Mouse (Mus musculus): ENCODE measurements at regions not wholly inside any gene's neighbourhood (a gene's known extent, or its start where the extent isn't known, plus 50 kb on each side); places are given as distances from the start of the nearest gene placed in this dataset.

- Histone ChIP-seq H3K4me2 (ENCODE audit: low read length) (peak overlapping the region; percentile 44), H3K4me3 (ENCODE audit: control insufficient read depth in 1 of 2, insufficient read depth in 1 of 2, low read depth in 1 of 2, low read length in 2 of 2) (no peak overlapping the region), H3K4me1 (ENCODE audit: control insufficient read depth in 2 of 2, insufficient read depth in 2 of 2, low read length in 2 of 2) (peaks cover 4 to 22% of the 10 kb centered on the region in 2 experiments; a peak in 3 of 4 replicates), H3K36me3 (ENCODE audit: control insufficient read depth, insufficient read depth, low read length) (no peaks in the 10 kb centered on the region), H3K9me3 (ENCODE audit: control insufficient read depth, low read length) (no peaks in the 10 kb centered on the region), H3K27ac (replicated peaks in 1 of 2; ENCODE audit: control insufficient read depth in 1 of 2, insufficient read depth in 1 of 2, low read depth in 2 of 2, low read length in 2 of 2) (peak overlapping the region; percentile 69 to 73), H3K27me3 (ENCODE audit: control insufficient read depth, insufficient read depth, low read length) (no peaks in the 10 kb centered on the region), H3K9ac (ENCODE audit: low read length) (no peak overlapping the region)
- 57% methylated on average over 3 of the region's 3 CpGs for WGBS
- peak; percentile 58; the same call in 1 of the 2 replicates for ATAC-seq (ENCODE audit: insufficient number of reproducible peaks, insufficient read depth, low FRiP score, low read depth)
Observed at GRCm38 (mm10) chr9:52280556-52280955, 112.2 kb upstream of the Zc3h12c start.

- H3K4me2 ChIP-seq (ENCODE audit: low read length), result no peak overlapping the region
- 74% methylated on average over 3 of the region's 3 CpGs for WGBS
- H3K27ac ChIP-seq (replicated peaks in 1 of 2; ENCODE audit: control insufficient read depth in 1 of 2, insufficient read depth in 1 of 2, low read depth in 2 of 2, low read length in 2 of 2), result no peak overlapping the region
- ATAC-seq (ENCODE audit: insufficient number of reproducible peaks, insufficient read depth, low FRiP score, low read depth), result no peak
- no peak overlapping the region for H3K4me3 ChIP-seq (ENCODE audit: control insufficient read depth in 1 of 2, insufficient read depth in 1 of 2, low read depth in 1 of 2, low read length in 2 of 2)
- no peaks in the 10 kb centered on the region for H3K36me3 ChIP-seq (ENCODE audit: control insufficient read depth, insufficient read depth, low read length)
- no peaks in the 10 kb centered on the region for H3K27me3 ChIP-seq (ENCODE audit: control insufficient read depth, insufficient read depth, low read length)
- H3K9ac ChIP-seq (ENCODE audit: low read length), result no peak overlapping the region
- H3K9me3 ChIP-seq (ENCODE audit: control insufficient read depth, low read length), result no peaks in the 10 kb centered on the region
- peaks cover 4 to 22% of the 10 kb centered on the region in 2 experiments; a peak in 3 of 4 replicates for H3K4me1 ChIP-seq (ENCODE audit: control insufficient read depth in 2 of 2, insufficient read depth in 2 of 2, low read length in 2 of 2)
Observed at GRCm38 (mm10) chr9:52278701-52279023, 110.3 kb upstream of the Zc3h12c start.

GRCm38 (mm10) chr9:52277954-52278700 is 109.8 kb upstream of the Zc3h12c start:
- Histone ChIP-seq H3K36me3 (ENCODE audit: control insufficient read depth, insufficient read depth, low read length) (no peaks in the 10 kb centered on the region), H3K27ac (replicated peaks in 1 of 2; ENCODE audit: control insufficient read depth in 1 of 2, insufficient read depth in 1 of 2, low read depth in 2 of 2, low read length in 2 of 2) (no peak overlapping the region), H3K4me1 (ENCODE audit: control insufficient read depth in 2 of 2, insufficient read depth in 2 of 2, low read length in 2 of 2) (peaks cover 4 to 22% of the 10 kb centered on the region in 2 experiments; a peak in 3 of 4 replicates), H3K27me3 (ENCODE audit: control insufficient read depth, insufficient read depth, low read length) (no peaks in the 10 kb centered on the region), H3K4me2 (ENCODE audit: low read length) (no peak overlapping the region), H3K9ac (ENCODE audit: low read length) (no peak overlapping the region), H3K4me3 (ENCODE audit: control insufficient read depth in 1 of 2, insufficient read depth in 1 of 2, low read depth in 1 of 2, low read length in 2 of 2) (no peak overlapping the region), H3K9me3 (ENCODE audit: control insufficient read depth, low read length) (no peaks in the 10 kb centered on the region)
- 72% methylated on average over 14 of the region's 14 CpGs for WGBS
- no peak for ATAC-seq (ENCODE audit: insufficient number of reproducible peaks, insufficient read depth, low FRiP score, low read depth)

- no peak overlapping the region for H3K27ac ChIP-seq (replicated peaks in 1 of 2; ENCODE audit: control insufficient read depth in 1 of 2, insufficient read depth in 1 of 2, low read depth in 2 of 2, low read length in 2 of 2)
- H3K4me1 ChIP-seq (ENCODE audit: control insufficient read depth in 2 of 2, insufficient read depth in 2 of 2, low read length in 2 of 2), result peaks cover 2 to 3% of the 10 kb centered on the region in 2 experiments; a peak in 2 of 4 replicates
- WGBS, result 81% methylated on average over 3 of the region's 3 CpGs
- H3K9ac ChIP-seq (ENCODE audit: low read length), result no peak overlapping the region
- no peak for ATAC-seq (ENCODE audit: insufficient number of reproducible peaks, insufficient read depth, low FRiP score, low read depth)
- H3K27me3 ChIP-seq (ENCODE audit: control insufficient read depth, insufficient read depth, low read length), result no peaks in the 10 kb centered on the region
- H3K9me3 ChIP-seq (ENCODE audit: control insufficient read depth, low read length), result no peaks in the 10 kb centered on the region
- H3K4me2 ChIP-seq (ENCODE audit: low read length), result no peak overlapping the region
- no peaks in the 10 kb centered on the region for H3K36me3 ChIP-seq (ENCODE audit: control insufficient read depth, insufficient read depth, low read length)
- no peak overlapping the region for H3K4me3 ChIP-seq (ENCODE audit: control insufficient read depth in 1 of 2, insufficient read depth in 1 of 2, low read depth in 1 of 2, low read length in 2 of 2)
Observed at GRCm38 (mm10) chr9:52273994-52274393, 105.6 kb upstream of the Zc3h12c start.

GRCm38 (mm10) chr9:52272668-52273067 is 104.3 kb upstream of the Zc3h12c start:
- Histone ChIP-seq H3K27me3 (ENCODE audit: control insufficient read depth, insufficient read depth, low read length) (no peaks in the 10 kb centered on the region), H3K4me2 (ENCODE audit: low read length) (no peak overlapping the region), H3K4me3 (ENCODE audit: control insufficient read depth in 1 of 2, insufficient read depth in 1 of 2, low read depth in 1 of 2, low read length in 2 of 2) (no peak overlapping the region), H3K4me1 (ENCODE audit: control insufficient read depth in 2 of 2, insufficient read depth in 2 of 2, low read length in 2 of 2) (peaks cover 2 to 3% of the 10 kb centered on the region in 2 experiments; a peak in 2 of 4 replicates), H3K27ac (replicated peaks in 1 of 2; ENCODE audit: control insufficient read depth in 1 of 2, insufficient read depth in 1 of 2, low read depth in 2 of 2, low read length in 2 of 2) (peak overlapping the region; percentile 3 to 33; a peak in 3 of 4 replicates), H3K36me3 (ENCODE audit: control insufficient read depth, insufficient read depth, low read length) (no peaks in the 10 kb centered on the region), H3K9ac (ENCODE audit: low read length) (no peak overlapping the region), H3K9me3 (ENCODE audit: control insufficient read depth, low read length) (no peaks in the 10 kb centered on the region)
- 15% methylated on average over 2 of the region's 2 CpGs for WGBS
- no peak for ATAC-seq (ENCODE audit: insufficient number of reproducible peaks, insufficient read depth, low FRiP score, low read depth)

- Histone ChIP-seq H3K4me1 (ENCODE audit: control insufficient read depth in 2 of 2, insufficient read depth in 2 of 2, low read length in 2 of 2) (peaks cover 2 to 3% of the 10 kb centered on the region in 2 experiments; a peak in 2 of 4 replicates), H3K27ac (replicated peaks in 1 of 2; ENCODE audit: control insufficient read depth in 1 of 2, insufficient read depth in 1 of 2, low read depth in 2 of 2, low read length in 2 of 2) (no peak overlapping the region), H3K36me3 (ENCODE audit: control insufficient read depth, insufficient read depth, low read length) (no peaks in the 10 kb centered on the region), H3K9ac (ENCODE audit: low read length) (no peak overlapping the region), H3K27me3 (ENCODE audit: control insufficient read depth, insufficient read depth, low read length) (no peaks in the 10 kb centered on the region), H3K4me3 (ENCODE audit: control insufficient read depth in 1 of 2, insufficient read depth in 1 of 2, low read depth in 1 of 2, low read length in 2 of 2) (no peak overlapping the region), H3K9me3 (ENCODE audit: control insufficient read depth, low read length) (no peaks in the 10 kb centered on the region), H3K4me2 (ENCODE audit: low read length) (no peak overlapping the region)
- ATAC-seq (ENCODE audit: insufficient number of reproducible peaks, insufficient read depth, low FRiP score, low read depth), result no peak
- WGBS, result 85% methylated on average over 7 of the region's 7 CpGs
Observed at GRCm38 (mm10) chr9:52271345-52272116, 103.2 kb upstream of the Zc3h12c start.

GRCm38 (mm10) chr9:52261538-52261937 is 93.2 kb upstream of the Zc3h12c start:
- Histone ChIP-seq H3K4me2 (ENCODE audit: low read length) (no peak overlapping the region), H3K9me3 (ENCODE audit: control insufficient read depth, low read length) (no peaks in the 10 kb centered on the region), H3K27me3 (ENCODE audit: control insufficient read depth, insufficient read depth, low read length) (no peaks in the 10 kb centered on the region), H3K36me3 (ENCODE audit: control insufficient read depth, insufficient read depth, low read length) (no peaks in the 10 kb centered on the region), H3K27ac (replicated peaks in 1 of 2; ENCODE audit: control insufficient read depth in 1 of 2, insufficient read depth in 1 of 2, low read depth in 2 of 2, low read length in 2 of 2) (no peak overlapping the region), H3K4me3 (ENCODE audit: control insufficient read depth in 1 of 2, insufficient read depth in 1 of 2, low read depth in 1 of 2, low read length in 2 of 2) (no peak overlapping the region), H3K4me1 (ENCODE audit: control insufficient read depth in 2 of 2, insufficient read depth in 2 of 2, low read length in 2 of 2) (no peaks in the 10 kb centered on the region; a peak in 1 of 4 replicates), H3K9ac (ENCODE audit: low read length) (no peak overlapping the region)
- ATAC-seq (ENCODE audit: insufficient number of reproducible peaks, insufficient read depth, low FRiP score, low read depth), result no peak
- WGBS, result 74% methylated on average over 2 of the region's 2 CpGs
